Mouse (Mus musculus) brain, embryonic 14.5 days (tissue): ENCODE measurements at regions not wholly inside any gene's neighbourhood (a gene's known extent, or its start where the extent isn't known, plus 50 kb on each side); places are given as distances from the start of the nearest gene placed in this dataset.

Experiments
- CTCF ChIP-seq: fragments of 200-500 bp; IDR thresholded peaks from 2 replicates; pipeline ENCODE4 v1.5.1; 2012; ENCODE audit warnings: inconsistent platforms, mild to moderate bottlenecking, moderate library complexity, borderline replicate concordance; ENCODE audit not compliant: insufficient read depth, insufficient read length; ENCODE audit errors: extremely low read depth
- POLR2A ChIP-seq: fragments of 200-500 bp; IDR thresholded peaks from 2 replicates; pipeline ENCODE4 v1.6.1; 2012; ENCODE audit warnings: mild to moderate bottlenecking, inconsistent platforms, borderline replicate concordance; ENCODE audit not compliant: poor library complexity, insufficient read depth, insufficient read length, severe bottlenecking; ENCODE audit errors: extremely low read depth

GRCm38 (mm10) chr15:62178568-62178967 is 1255.8 kb upstream of the A1bg start:
- TF ChIP-seq POLR2A (no peak), CTCF (no peak)
